Mouse (Mus musculus) kidney, postnatal 0 days (tissue): Measurements from ENCODE around the gene Dlg5. TPM values are rescaled to one million over a fixed set of nuclear protein-coding genes. Genes with fewer than 3 reads are reported as not detected.

Experiments used
- ATAC-seq: fragments of 200-750 bp; cut with Nextera tagmentation; replicated peaks from 2 replicates; pipeline ENCODE4 v1.8.0; 2017; ENCODE audit warnings: low read depth, moderate number of reproducible peaks, moderate TSS enrichment, moderate library complexity; ENCODE audit not compliant: low FRiP score
- DNase-seq: peaks from one replicate; pipeline ENCODE4 v3.0.0-alpha.2; 2016; ENCODE audit warnings: low spot score
- H3K27ac ChIP-seq: fragments of 300-500 bp; sonication (generic); 2 replicates; pipeline ENCODE4 v1.5.1; 2014; ENCODE audit warnings: mild to moderate bottlenecking
- H3K27me3 ChIP-seq: fragments of 300-500 bp; sonication (generic); 2 replicates; pipeline ENCODE4 v1.6.1; 2014; ENCODE audit warnings: low read length, mixed read lengths; ENCODE audit not compliant: insufficient read depth
- H3K36me3 ChIP-seq: fragments of 300-500 bp; sonication (generic); 2 replicates; pipeline ENCODE4 v1.6.1; 2014; ENCODE audit warnings: low read length, mixed read lengths; ENCODE audit not compliant: insufficient read depth
- H3K4me1 ChIP-seq: fragments of 300-500 bp; sonication (generic); replicated peaks from 2 replicates; pipeline ENCODE4 v1.6.1; 2014; ENCODE audit warnings: antibody characterized with exemption, low read length, mixed read lengths; ENCODE audit not compliant: insufficient read depth
- H3K4me2 ChIP-seq: fragments of 300-500 bp; sonication (generic); 2 replicates; pipeline ENCODE4 v1.6.1; 2014; ENCODE audit warnings: mild to moderate bottlenecking, low read length, moderate library complexity, mixed read lengths
- H3K4me3 ChIP-seq: fragments of 300-500 bp; sonication (generic); replicated peaks from 2 replicates; pipeline ENCODE4 v1.5.1; 2014; ENCODE audit warnings: low read depth, low read length
- H3K9ac ChIP-seq: fragments of 300-500 bp; sonication (generic); 2 replicates; pipeline ENCODE4 v1.6.1; 2014; ENCODE audit warnings: low read depth, low read length
- H3K9me3 ChIP-seq: fragments of 300-500 bp; sonication (generic); replicated peaks from 2 replicates; pipeline ENCODE4 v1.6.1; 2016; ENCODE audit warnings: low read length, inconsistent platforms, mixed read lengths
- CTCF ChIP-seq: IDR thresholded peaks from 2 replicates; pipeline ENCODE4 v1.5.1; 2016; ENCODE audit warnings: antibody characterized with exemption, low read depth, mild to moderate bottlenecking, moderate library complexity
- WGBS: fragments of 180-500 bp; shearing (Covaris S2); extraction: QIAGEN DNeasy Blood & Tissue Kit; methylation state at CpG from one replicate; pipeline ENCODE4 v1.1.7; 2014; 5-methylcytosine and 5-hydroxymethylcytosine counted together
- polyA plus RNA-seq: library from polyadenylated mRNA; unstranded; fragments of >200 nt; fragmentation: Nextera tagmentation; extraction: Ambion mirVana; gene quantifications from 2 replicates; pipeline ENCODE4 v1.2.1, GENCODE M21; 2015

Gene Dlg5
- polyA plus RNA-seq, 1 experiment from 2014 or later = 10.3 TPM

DNA sequence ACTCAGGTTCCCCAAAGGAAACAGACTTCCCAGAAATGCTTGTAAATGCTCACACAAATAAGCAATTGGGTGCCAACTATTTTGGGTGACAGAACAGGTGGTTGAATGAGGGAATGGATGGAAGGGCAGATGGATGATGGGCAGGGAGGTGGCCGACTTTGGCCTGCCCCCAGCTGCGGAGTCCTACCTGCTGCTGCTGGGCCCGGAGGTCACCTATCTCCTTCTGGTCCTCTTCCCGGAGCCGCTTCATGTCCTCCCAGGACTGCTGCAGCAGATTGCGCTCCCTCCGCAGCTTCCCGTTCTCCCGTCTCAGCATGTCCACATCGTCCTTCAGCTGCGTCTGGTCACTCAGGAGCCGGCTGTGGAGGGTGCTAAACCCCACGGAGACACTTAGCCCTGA is 55.6 kb downstream of the Dlg5 start:
- H3K4me1 ChIP-seq = 0 out of 2 replicates have a peak, but pooled peaks cover 4% of the 10 kb centered on the region
- no peak overlapping the region for H3K27ac ChIP-seq
- DNase-seq (no peak), ATAC-seq (no peak)
- 90% methylated on average over 13 of the region's 13 CpGs for WGBS
- no peak overlapping the region for H3K9ac ChIP-seq
- H3K27me3 ChIP-seq = no peaks in the 10 kb centered on the region
- H3K36me3 ChIP-seq = 0 out of 2 replicates have a peak, but pooled peaks cover 5% of the 10 kb centered on the region
- H3K4me2 ChIP-seq = no peak overlapping the region
- TF ChIP-seq CTCF = no peak
- H3K4me3 ChIP-seq = no peak overlapping the region
- H3K9me3 ChIP-seq = no peaks in the 10 kb centered on the region

DNA sequence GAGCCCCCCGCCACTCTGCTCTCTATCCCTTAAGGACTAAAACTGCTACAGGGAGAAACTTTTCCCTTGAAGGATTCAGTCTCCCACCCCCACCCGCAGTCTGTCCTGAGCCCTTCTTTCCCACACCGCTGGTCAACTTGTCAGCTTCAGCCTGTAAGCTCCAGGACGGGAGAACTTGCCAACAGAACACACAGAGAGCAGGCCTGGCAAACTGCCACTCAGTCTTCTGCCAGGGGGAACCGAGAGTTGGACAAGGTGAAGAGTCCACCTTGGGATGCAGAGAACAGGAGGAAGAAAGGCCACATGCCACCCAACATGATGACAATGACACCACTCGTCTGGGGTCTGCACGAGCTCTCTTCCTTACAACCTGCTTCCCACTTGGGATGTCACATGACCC is 56.1 kb downstream of the Dlg5 start:
- H3K27me3 ChIP-seq = no peaks in the 10 kb centered on the region
- 0 out of 2 replicates have a peak, but pooled peaks cover 5% of the 10 kb centered on the region for H3K36me3 ChIP-seq
- H3K9ac ChIP-seq = no peak overlapping the region
- TF ChIP-seq CTCF = no peak
- WGBS = 73% methylated on average over 7 of the region's 7 CpGs
- 0 out of 2 replicates have a peak, but pooled peaks cover 4% of the 10 kb centered on the region for H3K4me1 ChIP-seq
- no peak for DNase-seq
- H3K4me2 ChIP-seq = no peak overlapping the region
- H3K9me3 ChIP-seq = no peaks in the 10 kb centered on the region
- ATAC-seq = no peak
- no peak overlapping the region for H3K4me3 ChIP-seq
- H3K27ac ChIP-seq = no peak overlapping the region

DNA sequence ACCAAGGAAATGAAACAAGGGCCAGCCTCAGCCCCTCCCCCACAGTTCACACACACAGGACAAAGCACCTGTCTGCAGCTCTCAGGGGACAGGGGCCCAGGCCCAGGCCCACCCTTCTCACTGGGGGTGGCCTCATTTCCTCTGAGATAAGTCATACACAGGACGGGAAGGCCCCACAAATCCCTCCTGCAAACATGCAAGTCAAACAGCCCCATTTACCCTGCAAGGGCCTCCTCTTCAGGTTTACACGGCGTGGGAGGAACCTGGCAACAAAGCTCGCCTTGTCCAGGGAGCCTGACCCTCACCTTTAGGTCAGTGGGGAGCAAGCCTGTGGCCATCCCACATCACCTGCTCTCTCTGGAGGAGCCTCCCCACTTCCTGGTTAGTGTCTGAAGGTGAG is 60.2 kb downstream of the Dlg5 start:
- H3K27me3 ChIP-seq = no peaks in the 10 kb centered on the region
- TF ChIP-seq CTCF = no peak
- no peak overlapping the region for H3K27ac ChIP-seq
- 0 out of 2 replicates have a peak, but pooled peaks cover 4% of the 10 kb centered on the region for H3K4me1 ChIP-seq
- no peaks in the 10 kb centered on the region for H3K9me3 ChIP-seq
- DNase-seq = no peak
- WGBS = 38% methylated on average over 4 of the region's 4 CpGs
- no peak overlapping the region for H3K4me3 ChIP-seq
- ATAC-seq = no peak
- 0 out of 2 replicates have a peak, but pooled peaks cover 5% of the 10 kb centered on the region for H3K36me3 ChIP-seq
- H3K9ac ChIP-seq = no peak overlapping the region
- H3K4me2 ChIP-seq = no peak overlapping the region

GRCm38 (mm10) chr14:24182955-24183354 is 62.8 kb downstream of the Dlg5 start:
- Histone ChIP-seq H3K9me3 (no peaks in the 10 kb centered on the region), H3K36me3 (no peaks in the 10 kb centered on the region), H3K4me3 (no peak overlapping the region), H3K27ac (no peak overlapping the region), H3K4me1 (0 out of 2 replicates have a peak, but pooled peaks cover 4% of the 10 kb centered on the region), H3K4me2 (no peak overlapping the region), H3K27me3 (no peaks in the 10 kb centered on the region), H3K9ac (no peak overlapping the region)
- DNase-seq = no peak
- WGBS = 84% methylated on average over 3 of the region's 3 CpGs
- no peak for ATAC-seq
- TF ChIP-seq CTCF = no peak

DNA sequence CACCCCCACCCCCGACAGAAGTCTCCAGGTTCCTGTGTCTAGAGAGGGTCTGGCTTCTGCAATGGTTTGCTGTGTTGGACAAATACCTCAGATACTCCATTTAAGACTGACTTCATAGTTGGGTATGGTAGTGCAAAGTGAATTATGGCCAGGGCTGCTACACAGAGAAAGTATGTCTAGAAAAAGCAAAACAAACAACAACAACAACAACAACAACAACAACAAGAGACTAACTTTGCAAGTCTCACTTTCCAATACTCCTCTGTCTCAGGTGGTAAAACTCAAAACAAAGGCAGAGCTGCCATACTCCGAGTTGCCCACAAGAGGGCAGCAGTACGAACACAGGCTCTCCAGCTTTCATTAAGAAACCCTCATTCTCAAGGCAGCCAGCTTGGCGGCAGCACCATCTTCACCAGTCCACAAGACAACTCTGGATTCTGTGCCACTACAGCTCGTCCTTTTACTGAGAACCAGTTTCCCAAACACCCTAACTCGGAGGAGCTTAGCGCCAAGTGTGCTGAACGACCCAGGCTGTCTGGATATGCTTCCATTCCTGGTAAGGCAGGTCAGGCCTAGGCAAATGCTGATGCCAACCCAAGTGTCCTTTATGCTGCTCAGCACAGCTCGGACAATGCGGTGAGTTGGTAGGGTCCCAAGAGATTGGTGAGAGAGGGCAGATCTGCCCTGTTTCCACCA is 63.8 kb downstream of the Dlg5 start:
- Histone ChIP-seq H3K27ac (no peak overlapping the region), H3K4me1 (0 out of 2 replicates have a peak, but pooled peaks cover 4% of the 10 kb centered on the region), H3K9me3 (no peaks in the 10 kb centered on the region), H3K4me3 (no peak overlapping the region), H3K36me3 (no peaks in the 10 kb centered on the region; the same call in 1 of the 2 replicates), H3K4me2 (no peak overlapping the region), H3K9ac (no peak overlapping the region), H3K27me3 (no peaks in the 10 kb centered on the region)
- peak; percentile 99 for TF ChIP-seq CTCF
- WGBS = 31% methylated on average over 10 of the region's 10 CpGs
- DNase-seq = peak; percentile 90
- no peak for ATAC-seq

DNA sequence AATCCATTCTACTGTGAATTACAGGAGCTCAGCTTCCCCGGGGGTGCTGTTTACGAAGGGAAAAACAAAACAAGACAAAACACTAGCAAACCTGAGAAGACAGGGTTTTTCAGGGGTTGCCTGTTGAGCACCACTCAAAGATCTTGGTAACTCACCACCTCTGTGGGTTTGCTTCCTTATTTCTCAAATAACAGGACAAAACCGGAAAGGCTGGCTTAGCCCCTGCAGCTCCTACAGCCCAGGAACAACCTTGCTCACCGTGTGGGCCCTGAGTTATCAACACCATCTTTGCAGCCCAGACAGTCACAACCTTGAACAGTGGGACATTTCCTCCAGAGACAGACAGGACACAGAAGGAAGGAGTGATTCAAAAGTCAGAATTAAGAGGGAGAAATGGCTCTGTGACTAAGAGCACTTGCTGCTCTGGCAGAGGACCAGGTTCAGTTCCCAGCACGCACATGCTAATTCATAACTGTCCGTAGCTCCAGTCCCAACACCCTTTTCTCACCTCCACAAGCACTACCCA is 66.2 kb downstream of the Dlg5 start:
- Histone ChIP-seq H3K4me2 (no peak overlapping the region), H3K9me3 (no peaks in the 10 kb centered on the region), H3K4me3 (no peak overlapping the region), H3K4me1 (no peaks in the 10 kb centered on the region), H3K27me3 (no peaks in the 10 kb centered on the region), H3K36me3 (peaks cover 10% of the 10 kb centered on the region; the same call in 1 of the 2 replicates), H3K27ac (0 out of 2 replicates have a peak overlapping the region, but pooled peaks have one; percentile 10), H3K9ac (no peak overlapping the region)
- ATAC-seq (no peak), DNase-seq (no peak)
- 76% methylated on average over 6 of the region's 6 CpGs for WGBS
- no peak for TF ChIP-seq CTCF
